Mouse (Mus musculus) limb, embryonic 14.5 days (tissue): ENCODE data around the gene Tmprss11a. TPM values are rescaled to one million over a fixed set of nuclear protein-coding genes. Genes with fewer than 3 reads are reported as not detected.

Experiments
- ATAC-seq: fragments of 200-750 bp; cut with Nextera tagmentation; 2 replicates; pipeline ENCODE4 v1.8.0; 2017; ENCODE audit warnings: low read depth, moderate number of reproducible peaks, moderate TSS enrichment; ENCODE audit not compliant: low FRiP score
- DNase-seq: peaks from one replicate; pipeline ENCODE4 v3.0.0-alpha.2; 2015; ENCODE audit warnings: low spot score
- H3K27ac ChIP-seq: fragments of 300-500 bp; sonication (generic); replicated peaks from 2 replicates; pipeline ENCODE4 v1.5.1; 2014; ENCODE audit warnings: low read depth, mild to moderate bottlenecking, low read length, moderate library complexity, mixed read lengths
- H3K27me3 ChIP-seq: fragments of 300-500 bp; sonication (generic); 2 replicates; pipeline ENCODE4 v1.6.1; 2014; ENCODE audit warnings: low read length, mixed read lengths; ENCODE audit not compliant: control insufficient read depth, insufficient read depth
- H3K36me3 ChIP-seq: fragments of 300-500 bp; sonication (generic); 2 replicates; pipeline ENCODE4 v1.6.1; 2014; ENCODE audit warnings: mild to moderate bottlenecking, low read length, moderate library complexity, mixed read lengths; ENCODE audit not compliant: control insufficient read depth, insufficient read depth
- H3K4me1 ChIP-seq: fragments of 300-500 bp; sonication (generic); 2 replicates; pipeline ENCODE4 v1.6.1; 2014; ENCODE audit warnings: antibody characterized with exemption, low read length, mixed read lengths; ENCODE audit not compliant: control insufficient read depth, insufficient read depth
- H3K4me2 ChIP-seq: fragments of 300-500 bp; sonication (generic); replicated peaks from 2 replicates; pipeline ENCODE4 v1.6.1; 2014; ENCODE audit warnings: low read depth, mild to moderate bottlenecking, low read length, moderate library complexity; ENCODE audit not compliant: severe bottlenecking
- H3K4me3 ChIP-seq: fragments of 300-500 bp; sonication (generic); replicated peaks from 2 replicates; pipeline ENCODE4 v1.5.1; 2014; ENCODE audit warnings: low read length
- H3K9ac ChIP-seq: fragments of 300-500 bp; sonication (generic); 2 replicates; pipeline ENCODE4 v1.6.1; 2014; ENCODE audit warnings: mild to moderate bottlenecking, low read depth, low read length, moderate library complexity; ENCODE audit not compliant: severe bottlenecking
- H3K9me3 ChIP-seq: fragments of 300-500 bp; sonication (generic); 2 replicates; pipeline ENCODE4 v1.6.1; 2016; ENCODE audit warnings: low read length; ENCODE audit not compliant: control insufficient read depth
- POLR2A ChIP-seq: fragments of 200-500 bp; IDR thresholded peaks from 2 replicates; pipeline ENCODE4 v1.8.0; 2012; ENCODE audit warnings: inconsistent platforms, mild to moderate bottlenecking, moderate library complexity, borderline replicate concordance; ENCODE audit not compliant: insufficient read depth, insufficient read length; ENCODE audit errors: extremely low read depth
- WGBS: fragments of 180-500 bp; shearing (Covaris S2); extraction: QIAGEN DNeasy Blood & Tissue Kit; methylation state at CpG from one replicate; pipeline ENCODE4 v1.1.7; 2014; 5-methylcytosine and 5-hydroxymethylcytosine counted together
- polyA plus RNA-seq, 2 experiments: library from polyadenylated mRNA; depleted of rRNA in 1 of 2; stranded (reverse) in 1 of 2; unstranded in 1 of 2; fragments of >200 nt; fragmentation: Nextera tagmentation in 1 of 2; extraction: Ambion mirVana in 1 of 2; gene quantifications; 2 replicates each; pipeline versions ENCODE4 v1.2.1 to v1.2.3; 2012 to 2014

Tmprss11a gene
- polyA plus RNA-seq, 2 experiments: not detected

DNA sequence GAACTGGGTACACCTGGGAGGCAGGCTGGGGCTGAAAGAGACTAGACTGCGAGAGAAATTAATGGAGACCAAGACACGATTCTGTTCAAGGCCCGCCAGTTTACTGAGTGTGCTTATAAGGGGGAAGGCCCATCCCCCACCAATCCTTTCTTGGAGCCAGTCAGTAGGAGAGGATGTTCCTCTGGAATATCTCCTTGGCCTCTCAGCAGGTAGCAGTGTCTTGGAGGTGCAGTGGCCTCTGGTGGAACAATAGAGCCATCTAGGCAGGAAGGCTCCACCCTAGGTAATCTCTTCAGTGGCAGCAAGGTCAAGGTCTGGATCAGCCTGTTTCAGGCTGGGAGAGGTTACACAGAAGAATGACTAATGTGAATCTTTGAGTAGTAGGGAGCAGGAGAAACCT is 61.6 kb downstream of the Tmprss11a start:
- Histone ChIP-seq H3K36me3 (no peaks in the 10 kb centered on the region), H3K4me2 (no peak overlapping the region), H3K27me3 (no peaks in the 10 kb centered on the region), H3K4me3 (no peak overlapping the region), H3K9ac (no peak overlapping the region), H3K27ac (no peak overlapping the region), H3K4me1 (no peaks in the 10 kb centered on the region), H3K9me3 (no peaks in the 10 kb centered on the region)
- no peak for DNase-seq
- no peak for TF ChIP-seq POLR2A
- 98% methylated on average over 3 of the region's 3 CpGs for WGBS
- ATAC-seq: no peak

DNA sequence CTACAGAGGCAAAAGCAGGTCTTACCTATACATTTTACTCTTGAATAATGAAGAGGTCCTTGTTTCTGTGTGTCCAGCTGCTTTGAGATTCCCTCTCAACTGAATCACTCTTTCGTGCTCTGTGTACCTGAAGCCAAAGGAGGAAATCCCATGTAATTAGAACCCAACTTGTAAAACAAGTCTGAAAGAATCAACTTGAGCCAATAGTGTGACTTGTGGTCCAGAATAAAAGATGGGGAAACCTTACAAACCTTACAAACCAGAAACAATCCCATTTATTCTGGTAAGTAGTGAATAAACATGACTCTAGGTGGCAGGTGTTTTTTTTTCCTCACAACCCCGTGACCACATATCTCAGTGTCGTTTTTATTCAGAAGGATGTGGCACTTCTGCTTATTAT is 95.5 kb downstream of the Tmprss11a start, which contains the start of gene Tmprss11d:
Tmprss11d (minus strand) TSS at position 101 of the 400 bp plus-strand sequence.
- no peak for ATAC-seq
- Histone ChIP-seq H3K27ac (no peak within 1 kb of the TSS), H3K9ac (no peak within 1 kb of the TSS), H3K27me3 (no peaks in the 10 kb centered on the region), H3K9me3 (no peaks in the 10 kb centered on the region), H3K4me2 (no peak within 1 kb of the TSS), H3K4me1 (no peaks in the 10 kb centered on the region), H3K36me3 (no peaks in the 10 kb centered on the region), H3K4me3 (no peak within 1 kb of the TSS)
- no peak for DNase-seq
- WGBS: 71% methylated on average over 3 of the region's 3 CpGs
- no peak for TF ChIP-seq POLR2A

Other genes with a start within 250 kb of the Tmprss11a start
- not detected in 2 replicates for gene Tmprss11c, start 179.7 kb downstream of the Tmprss11a start, polyA plus RNA-seq (2012; rRNA removed)
- gene Tmprss11c, start 179.7 kb downstream of the Tmprss11a start, polyA plus RNA-seq (2014; fragmentation: Nextera tagmentation; extraction: Ambion mirVana): not detected in 2 replicates
- gene Tmprss11d, start 95.6 kb downstream of the Tmprss11a start, polyA plus RNA-seq (2012; rRNA removed): not detected in 2 replicates
- gene Tmprss11d, start 95.6 kb downstream of the Tmprss11a start, polyA plus RNA-seq (2014; fragmentation: Nextera tagmentation; extraction: Ambion mirVana): not detected in 2 replicates
- gene Tmprss11g, start 49.6 kb upstream of the Tmprss11a start, polyA plus RNA-seq (2012; rRNA removed): not detected in 2 replicates
- not detected in 2 replicates for gene Tmprss11g, start 49.6 kb upstream of the Tmprss11a start, polyA plus RNA-seq (2014; fragmentation: Nextera tagmentation; extraction: Ambion mirVana)
- 0.01 and 0.03 TPM in 2 replicates for gene Tmprss11f, start 163.4 kb upstream of the Tmprss11a start, polyA plus RNA-seq (2012; rRNA removed)
- gene Tmprss11f, start 163.4 kb upstream of the Tmprss11a start, polyA plus RNA-seq (2014; fragmentation: Nextera tagmentation; extraction: Ambion mirVana): 0.10 and 0.12 TPM in 2 replicates
- 0.03 and 0.04 TPM in 2 replicates for gene Tmprss11b, start 207.4 kb upstream of the Tmprss11a start, polyA plus RNA-seq (2012; rRNA removed)
- gene Tmprss11b, start 207.4 kb upstream of the Tmprss11a start, polyA plus RNA-seq (2014; fragmentation: Nextera tagmentation; extraction: Ambion mirVana): not detected in 2 replicates